In genomic region chr6:81651856-81652255, GRCm38 (mm10) we compare ENCODE assay signal across 19 mouse cellular contexts.
"Had no signal": no experiment of that assay in that cellular context is flagged by ENCODE, and none has a peak within 500 bp of the region (broad histone marks: within the 10 kb centered on the region; RNA-seq: fewer than 3 reads in every experiment).

No protein-coding gene starts in this region.

- H3K4me2 ChIP-seq: limb, embryonic 12.5 days; limb, embryonic 15.5 days; liver, embryonic 12.5 days; liver, embryonic 15.5 days; midbrain, embryonic 12.5 days; midbrain, embryonic 15.5 days; neural tube, embryonic 12.5 days; neural tube, embryonic 15.5 days had no signal

- H3K27me3 ChIP-seq: limb, embryonic 12.5 days; limb, embryonic 15.5 days; liver, embryonic 12.5 days; liver, embryonic 15.5 days; midbrain, embryonic 12.5 days; midbrain, embryonic 15.5 days; neural tube, embryonic 12.5 days; neural tube, embryonic 15.5 days had no signal

- H3K4me3 ChIP-seq: limb, embryonic 12.5 days; limb, embryonic 15.5 days; liver, embryonic 12.5 days; liver, embryonic 15.5 days; midbrain, embryonic 12.5 days; midbrain, embryonic 15.5 days; neural tube, embryonic 12.5 days; neural tube, embryonic 15.5 days had no signal

- H3K4me1 ChIP-seq: limb, embryonic 12.5 days; limb, embryonic 15.5 days; liver, embryonic 12.5 days; liver, embryonic 15.5 days; midbrain, embryonic 12.5 days; midbrain, embryonic 15.5 days; neural tube, embryonic 12.5 days; neural tube, embryonic 15.5 days had no signal

- H3K27ac ChIP-seq: limb, embryonic 12.5 days; limb, embryonic 15.5 days; liver, embryonic 12.5 days; liver, embryonic 15.5 days; midbrain, embryonic 12.5 days; midbrain, embryonic 15.5 days; neural tube, embryonic 12.5 days; neural tube, embryonic 15.5 days; stomach, postnatal 0 days had no signal

- H3K9me3 ChIP-seq: limb, embryonic 12.5 days; limb, embryonic 15.5 days; liver, embryonic 12.5 days; liver, embryonic 15.5 days; midbrain, embryonic 12.5 days; midbrain, embryonic 15.5 days; neural tube, embryonic 12.5 days; neural tube, embryonic 15.5 days had no signal

- DNase-seq: kidney, adult 9 months; kidney, postnatal 14 days; kidney, postnatal 4 days; left cerebral cortex, postnatal 4 days; lung, adult 2 months; lung, postnatal 14 days; lung, postnatal 4 days; thymus, adult 2 months; thymus, postnatal 14 days; thymus, postnatal 4 days had no signal

- H3K9ac ChIP-seq: limb, embryonic 12.5 days; limb, embryonic 15.5 days; liver, embryonic 12.5 days; liver, embryonic 15.5 days; midbrain, embryonic 12.5 days; midbrain, embryonic 15.5 days; neural tube, embryonic 12.5 days; neural tube, embryonic 15.5 days had no signal

- H3K36me3 ChIP-seq: limb, embryonic 12.5 days; limb, embryonic 15.5 days; liver, embryonic 12.5 days; liver, embryonic 15.5 days; midbrain, embryonic 12.5 days; midbrain, embryonic 15.5 days; neural tube, embryonic 12.5 days; neural tube, embryonic 15.5 days had no signal

- ATAC-seq: liver, embryonic 12.5 days; midbrain, embryonic 15.5 days had no signal
